Mouse (Mus musculus): ENCODE results near the gene Procr.

The Procr gene

GRCm38 (mm10) chr2:155755746-155756145, 4.8 kb downstream of the Procr start:
- DNase-seq (ENCODE audit: low spot score) = no peak

GRCm38 (mm10) chr2:155756855-155757566, 6.1 kb downstream of the Procr start:
- no peak for DNase-seq (ENCODE audit: low spot score)

DNA sequence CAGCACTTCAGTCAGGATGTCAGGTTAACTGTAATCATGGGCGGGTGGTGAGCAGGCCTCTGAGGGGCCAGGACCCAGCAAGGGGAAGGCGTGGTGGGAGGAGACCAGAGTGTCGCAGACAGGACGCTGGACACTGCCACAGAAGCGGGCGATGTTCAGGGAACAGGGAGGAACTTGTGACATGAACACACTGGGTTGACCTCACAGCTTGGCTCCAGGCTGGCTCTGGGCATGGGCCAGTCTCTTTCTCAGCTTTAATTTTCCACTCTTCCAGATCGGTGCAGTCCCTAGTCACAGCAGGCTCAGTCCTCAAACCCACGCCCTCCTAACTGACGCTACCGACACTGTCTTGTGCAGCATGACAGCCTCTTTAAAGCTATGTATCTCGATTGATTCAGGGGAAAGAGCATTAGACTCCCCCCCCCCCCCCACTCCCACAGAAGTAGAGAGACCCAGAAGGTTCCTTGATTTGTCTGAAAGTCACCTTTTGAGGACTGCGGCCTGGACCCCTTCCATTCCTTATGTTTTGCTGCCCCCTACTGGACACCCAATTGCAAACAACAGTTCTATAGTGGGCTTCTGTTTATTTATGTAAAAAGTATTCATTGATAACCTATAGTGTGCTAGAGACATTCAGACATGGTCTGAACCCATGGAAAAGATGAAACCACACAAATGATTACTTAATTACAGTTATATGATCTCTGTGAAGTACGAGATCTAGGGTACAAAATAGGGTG, 13.9 kb downstream of the Procr start:
- DNase-seq (ENCODE audit: low spot score) = peak; percentile 45

DNA sequence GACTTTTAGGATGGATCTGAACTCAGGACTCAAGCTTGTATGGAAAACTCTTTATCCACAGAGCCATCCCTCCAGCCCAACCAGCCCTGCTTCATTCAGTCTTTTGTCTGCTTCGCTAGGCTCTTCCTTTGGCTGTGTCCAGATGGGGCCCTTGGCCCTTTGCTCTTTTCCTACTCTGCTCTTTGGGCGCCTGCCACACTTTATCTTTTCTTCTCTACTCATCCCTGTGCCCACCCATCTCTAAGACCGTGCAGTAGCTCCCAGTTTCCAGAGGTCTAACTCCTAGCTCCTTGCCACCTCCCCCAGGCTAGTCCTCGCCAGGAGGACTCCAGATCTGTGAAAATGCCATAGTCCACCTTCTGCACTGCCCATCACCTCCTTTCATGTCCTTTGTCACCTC, 22.7 kb downstream of the Procr start:
- no peak for DNase-seq (ENCODE audit: low spot score)

DNA sequence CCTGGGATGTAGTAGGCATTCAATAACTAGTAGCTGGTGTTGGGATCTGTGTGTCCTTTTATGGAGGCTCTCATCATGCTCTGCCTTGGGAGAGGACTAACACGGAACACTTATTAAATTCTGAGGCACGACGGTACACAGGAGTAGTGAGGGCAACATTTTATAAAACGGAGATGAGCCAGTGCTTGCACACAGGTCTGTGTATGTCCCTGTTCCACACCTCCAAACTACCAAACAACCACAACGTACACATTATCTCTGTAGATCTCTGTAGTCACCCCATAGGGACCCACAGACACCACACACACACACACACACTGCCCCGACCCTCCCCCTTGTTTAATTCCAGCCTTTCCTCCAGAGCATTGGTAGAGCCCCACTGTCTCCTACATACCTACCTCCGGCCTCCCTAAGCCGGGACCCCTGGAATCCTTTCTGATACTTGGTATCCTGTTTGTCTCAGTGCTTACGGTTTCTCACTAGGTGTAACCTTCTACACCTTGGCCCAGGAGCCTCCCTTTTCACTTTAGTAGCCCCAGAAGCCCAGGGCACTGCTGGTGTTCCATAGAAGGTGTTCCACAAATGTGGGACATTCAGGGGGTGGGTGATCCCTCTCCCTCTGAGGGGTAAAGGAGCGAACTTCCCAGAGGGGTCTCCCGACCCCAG, 23.5 kb downstream of the Procr start:
- DNase-seq (ENCODE audit: low spot score) = no peak

- DNase-seq (ENCODE audit: low spot score) = no peak
Observed at GRCm38 (mm10) chr2:155774927-155775684, 24.2 kb downstream of the Procr start, which contains the start of gene Mmp24. Mmp24 (plus strand) TSS chr2:155775342.

- peak; percentile 61 for DNase-seq (ENCODE audit: low spot score)
Observed at GRCm38 (mm10) chr2:155775685-155776263, 24.9 kb downstream of the Procr start.

DNA sequence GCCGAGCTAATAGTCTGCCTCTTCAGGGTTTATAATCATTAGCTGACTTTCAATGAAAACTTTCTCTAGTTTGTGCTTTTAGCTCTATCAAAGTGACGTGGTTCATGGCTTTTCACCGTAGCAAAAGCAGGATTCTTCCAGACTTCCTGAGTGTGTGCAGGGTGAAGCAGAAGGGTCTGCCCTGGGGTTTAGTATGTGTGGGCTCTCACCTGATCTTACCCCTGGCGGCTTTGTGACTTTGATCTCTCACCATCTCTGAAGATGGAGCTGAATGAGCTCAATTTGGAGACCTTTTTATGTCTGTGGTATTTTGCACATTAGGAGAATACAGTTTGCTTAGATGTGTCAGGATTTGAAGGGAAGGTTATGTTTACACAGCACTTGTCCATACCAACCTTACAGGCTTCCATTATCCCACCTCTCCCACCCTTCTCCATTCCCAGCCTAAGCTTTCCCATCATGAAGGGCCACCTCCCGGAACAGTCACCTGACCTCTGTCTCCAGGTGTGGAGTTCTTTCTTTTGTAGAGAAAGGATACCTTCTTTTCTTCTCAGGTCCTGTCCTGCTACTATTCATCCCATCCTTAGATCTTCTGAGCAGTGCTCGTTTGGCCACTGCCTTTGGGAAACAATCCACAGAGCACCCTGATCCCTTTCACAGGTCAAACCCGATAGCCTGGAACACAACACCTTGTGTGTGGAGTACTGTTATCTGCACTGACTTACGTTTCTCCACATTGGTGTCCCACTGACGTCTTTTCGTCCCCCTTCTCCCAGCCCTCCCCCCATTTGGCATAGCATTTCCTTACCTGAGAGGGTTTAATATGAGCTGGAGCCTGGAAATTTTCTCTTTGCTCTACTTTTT, 26.1 kb downstream of the Procr start:
- no peak for DNase-seq (ENCODE audit: low spot score)

GRCm38 (mm10) chr2:155777688-155777985, 26.7 kb downstream of the Procr start:
- no peak for DNase-seq (ENCODE audit: low spot score)

- no peak for DNase-seq (ENCODE audit: low spot score)
Observed at GRCm38 (mm10) chr2:155778004-155778403, 27.1 kb downstream of the Procr start.

GRCm38 (mm10) chr2:155779066-155779465, 28.1 kb downstream of the Procr start:
- DNase-seq (ENCODE audit: low spot score) = no peak

- no peak for DNase-seq (ENCODE audit: low spot score)
Observed at GRCm38 (mm10) chr2:155779506-155779905, 28.6 kb downstream of the Procr start.

DNA sequence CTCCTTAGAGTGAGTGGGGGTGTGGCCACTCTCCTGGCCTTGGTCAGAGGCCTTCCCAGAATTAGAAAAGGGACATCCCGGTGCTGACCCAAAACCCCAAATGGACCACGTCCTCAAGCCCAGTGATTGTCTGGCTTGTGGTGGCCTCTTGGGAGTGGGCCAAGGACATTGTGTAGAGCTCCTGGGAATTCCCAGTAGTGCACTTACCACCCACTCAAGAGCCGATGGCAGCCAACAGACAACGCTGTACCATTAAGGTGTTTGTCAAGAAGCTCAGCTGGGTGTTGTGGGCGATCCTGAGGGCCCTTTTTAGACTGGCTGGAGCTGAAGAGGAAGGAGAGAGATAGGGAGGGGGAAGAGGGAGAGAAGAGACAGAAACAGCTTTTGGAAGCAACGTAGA, 33.6 kb downstream of the Procr start:
- DNase-seq (ENCODE audit: low spot score) = no peak

GRCm38 (mm10) chr2:155786905-155787304, 36.0 kb downstream of the Procr start:
- DNase-seq (ENCODE audit: low spot score) = no peak

DNA sequence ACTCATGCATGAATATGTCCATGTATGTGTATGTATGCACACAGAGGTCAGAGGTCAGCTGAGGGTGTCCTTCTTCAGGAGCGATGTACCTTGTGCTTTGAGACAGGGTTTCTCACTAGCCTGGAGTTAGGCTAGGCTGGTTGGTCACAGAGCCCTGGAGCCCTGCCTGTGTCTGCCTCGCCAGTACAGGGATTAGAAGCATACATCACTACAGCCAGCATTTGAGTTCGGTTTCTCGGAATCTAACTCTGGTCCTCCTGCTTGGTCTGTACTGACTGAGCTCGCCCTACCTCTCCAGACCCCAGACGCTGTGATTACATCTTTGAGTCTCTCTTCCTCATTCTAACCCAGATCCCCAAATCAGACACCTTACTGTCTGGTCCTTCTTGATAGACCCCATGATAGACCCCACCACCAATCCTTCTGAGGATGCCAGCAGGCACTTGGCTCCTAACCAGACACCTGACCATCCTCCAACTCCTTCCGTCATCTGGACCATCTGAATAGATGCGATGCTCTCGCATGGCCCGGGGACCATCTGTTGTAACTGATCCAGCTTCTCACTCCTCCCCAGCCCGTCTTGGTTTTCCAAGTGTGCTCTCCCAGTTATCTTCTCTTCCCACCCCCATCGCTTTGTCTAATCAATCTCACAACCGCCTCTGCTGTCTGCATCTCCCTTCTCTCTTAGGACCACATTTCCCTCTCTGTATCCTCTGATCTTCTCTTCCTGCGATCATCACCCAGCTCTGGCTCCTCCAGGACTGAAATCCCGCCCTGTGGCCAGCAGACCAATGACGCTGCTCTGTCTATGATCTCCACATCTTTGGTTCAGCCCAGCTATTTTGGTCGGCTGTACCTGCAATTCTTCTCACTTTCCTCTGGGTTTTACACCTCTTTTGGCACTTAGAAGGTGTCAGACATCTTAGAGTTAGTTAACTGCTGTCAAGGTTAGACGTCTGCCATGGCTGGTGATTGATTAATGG, 37.3 kb downstream of the Procr start:
- DNase-seq (ENCODE audit: low spot score) = no peak

- DNase-seq (ENCODE audit: low spot score) = no peak
Observed at GRCm38 (mm10) chr2:155792899-155793298, 42.0 kb downstream of the Procr start.

GRCm38 (mm10) chr2:155794674-155795445, 43.9 kb downstream of the Procr start:
- DNase-seq (ENCODE audit: low spot score) = no peak

DNA sequence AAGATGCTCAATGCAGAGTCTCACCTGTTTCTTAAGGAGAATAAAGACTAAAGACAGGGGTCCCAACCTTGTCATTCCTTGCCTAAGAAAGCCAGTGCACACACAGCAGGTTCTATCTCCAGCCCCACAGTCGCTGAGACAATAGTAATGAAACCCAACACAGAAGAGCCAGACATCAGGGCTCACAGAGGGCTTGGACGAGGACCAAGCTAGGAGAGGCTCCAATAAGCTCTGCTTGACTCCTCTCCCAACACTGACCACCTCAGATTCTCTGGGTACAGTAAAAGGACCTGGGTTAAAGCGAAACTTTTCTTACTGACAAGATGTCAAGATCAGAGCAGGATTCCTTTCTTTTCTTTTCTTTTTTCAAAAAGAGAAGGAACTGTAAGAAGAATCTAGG, 47.7 kb downstream of the Procr start:
- no peak for DNase-seq (ENCODE audit: low spot score)

DNA sequence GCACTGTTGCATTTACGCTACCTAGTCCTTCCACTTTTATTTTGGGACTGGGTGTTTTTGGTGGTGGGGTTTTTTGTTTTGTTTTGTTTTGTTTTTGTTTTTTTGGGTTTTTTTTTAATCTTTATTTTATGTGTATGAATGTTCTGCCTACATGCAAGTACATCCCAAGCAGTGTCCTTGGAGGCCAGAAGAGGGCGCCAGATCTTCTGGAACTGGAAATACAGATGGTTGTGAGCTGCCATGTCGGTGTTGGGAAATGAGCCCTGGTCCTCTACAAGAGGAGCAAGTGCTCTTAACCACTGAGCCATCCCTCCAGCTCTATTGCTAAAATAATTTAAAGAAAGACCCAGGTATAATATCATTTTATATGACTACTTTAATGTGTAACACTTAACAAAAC, 51.8 kb downstream of the Procr start:
- no peak for DNase-seq (ENCODE audit: low spot score)

All from yolk sac, embryonic 10.5 days (tissue).